Mouse (Mus musculus) heart, adult 18-20 months (tissue): Measurements from ENCODE around the gene Mgat4e. TPM values are rescaled to one million over a fixed set of nuclear protein-coding genes. Genes with fewer than 3 reads are reported as not detected.
A peak's percentile ranks its signal among the peaks of the same experiment; 100 is the strongest.
"Not testable (repeated sequence)": the region's sequence is repeated elsewhere in the genome, so short reads cannot be mapped to it uniquely, and the experiment has no call there.

Source experiments
- DNase-seq, 2 experiments: peaks; one replicate each; pipeline ENCODE4 v3.0.0; 2021 to 2022; ENCODE audit warnings: mixed read lengths in 1 of 2
- total RNA-seq, 2 experiments: library from RNA; stranded (reverse); gene quantifications; 2 replicates each; pipeline ENCODE4 v1.2.3; 2021

The Mgat4e gene
- total RNA-seq, 2 experiments from 2014 or later, result not detected

DNA sequence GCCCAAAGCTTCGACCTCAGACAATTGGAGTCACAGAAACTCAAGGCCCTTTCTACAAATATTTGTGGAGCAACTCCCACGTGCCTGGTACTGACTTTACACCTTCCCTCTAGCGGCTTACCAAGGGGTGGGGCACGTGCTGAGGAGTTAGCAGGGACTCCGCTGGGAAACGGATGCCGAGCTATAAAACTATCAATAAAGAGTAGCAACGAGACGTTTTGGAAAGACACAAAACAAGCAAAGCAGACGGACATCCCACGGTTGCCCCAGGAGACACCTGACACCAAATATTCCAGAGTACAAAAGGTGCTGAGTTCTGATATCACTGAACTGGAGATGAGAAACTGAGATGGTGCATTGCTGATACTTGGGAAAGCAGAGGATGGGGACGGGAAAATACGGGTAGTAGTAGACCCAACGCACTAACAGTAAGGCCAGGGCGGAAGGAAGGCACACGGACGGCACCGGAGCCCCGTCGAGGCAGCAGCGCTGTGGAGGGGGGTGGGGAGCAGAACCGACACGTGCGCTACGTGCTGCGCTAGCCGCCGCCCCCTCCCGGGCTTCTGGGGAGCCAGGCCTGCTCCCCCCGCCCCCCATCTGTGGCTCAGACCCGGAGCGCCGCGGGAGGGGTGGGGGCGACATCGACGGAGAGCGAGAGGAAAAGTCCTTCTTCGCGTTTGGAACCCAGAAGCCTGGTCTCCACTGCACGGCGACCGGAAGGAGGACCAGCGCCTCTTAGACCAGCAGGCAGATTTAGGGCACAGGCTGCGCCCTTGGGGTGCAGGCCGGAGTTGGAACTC lies 6.6 kb upstream of the Mgat4e start:
- peak in 1 of 2 experiments; percentile 34 for DNase-seq

- DNase-seq, result no peak
These were observed 5.9 kb upstream of the Mgat4e start for GRCm38 (mm10) chr1:134555240-134555870.

DNA sequence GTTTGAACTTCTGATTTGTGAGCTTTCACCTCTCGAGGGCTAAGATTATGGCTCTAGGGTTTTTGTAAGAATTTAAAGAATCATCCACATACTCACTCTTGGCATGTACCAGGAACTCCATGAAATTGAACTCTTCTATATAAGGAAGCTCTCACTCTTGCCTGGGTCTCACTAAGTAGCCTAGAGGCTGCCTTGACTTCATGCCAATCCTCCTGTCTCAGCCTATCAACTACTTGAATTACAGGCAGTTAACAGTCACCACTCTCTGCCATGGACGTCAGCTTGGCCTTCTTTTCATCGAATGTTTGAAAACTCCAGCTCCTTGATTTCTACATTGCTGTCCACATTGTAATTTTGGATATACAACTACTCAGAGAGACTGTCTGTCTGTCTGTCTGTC lies 2.9 kb upstream of the Mgat4e start:
- no peak for DNase-seq

DNA sequence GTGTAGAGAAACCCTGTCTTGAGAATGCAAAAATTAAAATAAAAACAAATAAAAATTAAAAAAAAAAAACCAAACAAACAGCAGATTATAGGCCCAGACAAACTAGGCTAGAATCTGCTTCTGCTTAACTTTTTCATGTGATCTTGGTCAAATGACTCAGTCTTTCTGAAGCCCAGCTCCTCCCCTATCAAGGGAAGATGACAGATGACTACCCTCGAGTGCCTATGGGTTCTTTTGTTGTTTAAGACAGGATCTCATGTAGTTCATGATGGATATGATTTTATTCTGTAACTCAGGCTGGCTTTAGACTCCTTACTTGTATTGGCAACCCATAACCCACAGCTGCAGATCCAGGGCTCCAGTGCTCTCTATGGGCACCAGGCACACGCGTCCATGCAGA lies 2.4 kb upstream of the Mgat4e start:
- no peak for DNase-seq

DNA sequence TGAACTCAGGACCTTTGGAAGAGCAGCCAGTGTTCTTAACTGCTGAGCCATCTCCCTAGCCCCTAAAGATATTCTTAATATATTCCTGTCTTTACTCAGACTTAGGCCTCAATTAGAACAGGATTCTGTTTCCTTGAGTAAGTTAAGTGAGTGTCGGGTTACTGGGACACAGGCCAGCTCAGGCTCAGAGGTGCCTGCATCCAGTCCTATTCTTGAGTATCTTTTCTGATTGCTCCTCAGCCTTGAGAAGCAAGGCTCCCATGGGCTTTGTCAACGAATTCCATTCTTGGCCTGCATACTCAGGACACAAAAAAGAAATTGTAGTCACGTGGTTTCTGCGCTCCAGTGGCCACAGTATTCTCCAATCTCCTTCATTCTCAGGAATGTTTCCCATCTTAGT lies 1.3 kb downstream of the Mgat4e start:
- DNase-seq, result peak in 1 of 2 experiments; percentile 38

DNA sequence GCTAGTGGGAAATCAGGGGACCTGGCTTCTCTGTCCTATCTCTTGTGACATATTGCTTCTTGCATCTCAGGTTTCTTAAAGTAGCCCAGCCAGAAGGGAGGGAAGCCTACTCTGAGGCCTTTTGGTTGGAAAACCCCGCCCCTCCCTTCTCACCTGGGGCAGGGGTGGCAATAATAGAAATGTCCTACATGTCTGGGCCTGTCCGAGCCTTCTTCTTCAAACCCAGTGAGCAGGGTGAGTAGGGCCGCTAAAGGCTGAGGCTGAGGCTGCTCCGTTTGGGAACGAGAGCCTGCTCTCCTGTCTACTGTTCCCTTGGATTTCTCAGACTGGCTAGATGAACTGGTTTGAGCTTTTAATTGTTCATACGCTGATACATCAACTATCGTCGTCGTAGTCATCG lies 8.9 kb downstream of the Mgat4e start:
- no peak for DNase-seq

- no peak for DNase-seq
These were observed 14.0 kb downstream of the Mgat4e start for GRCm38 (mm10) chr1:134535513-134535912.

- DNase-seq, result no peak
These were observed 14.4 kb downstream of the Mgat4e start for GRCm38 (mm10) chr1:134535054-134535453.

DNA sequence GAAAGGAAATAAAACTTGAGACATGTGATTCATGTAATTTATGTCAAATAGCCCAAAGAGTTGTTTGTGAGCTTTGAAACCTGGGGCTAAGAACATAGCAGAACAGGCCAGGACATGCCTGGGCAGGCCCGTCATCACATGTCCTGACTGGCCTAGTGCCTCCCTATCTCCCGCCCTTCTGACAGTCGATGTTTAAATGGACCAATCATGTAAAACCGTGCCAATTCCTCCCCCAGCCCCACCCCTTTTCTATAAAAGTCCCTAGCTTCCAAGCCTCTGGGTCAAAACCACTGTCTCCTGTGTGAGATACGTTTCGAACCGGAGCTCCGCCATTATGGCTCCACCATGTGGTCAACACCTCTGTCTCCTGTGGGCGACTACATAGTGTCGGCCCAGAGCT lies 15.8 kb downstream of the Mgat4e start:
- not testable (repeated sequence) for DNase-seq

DNA sequence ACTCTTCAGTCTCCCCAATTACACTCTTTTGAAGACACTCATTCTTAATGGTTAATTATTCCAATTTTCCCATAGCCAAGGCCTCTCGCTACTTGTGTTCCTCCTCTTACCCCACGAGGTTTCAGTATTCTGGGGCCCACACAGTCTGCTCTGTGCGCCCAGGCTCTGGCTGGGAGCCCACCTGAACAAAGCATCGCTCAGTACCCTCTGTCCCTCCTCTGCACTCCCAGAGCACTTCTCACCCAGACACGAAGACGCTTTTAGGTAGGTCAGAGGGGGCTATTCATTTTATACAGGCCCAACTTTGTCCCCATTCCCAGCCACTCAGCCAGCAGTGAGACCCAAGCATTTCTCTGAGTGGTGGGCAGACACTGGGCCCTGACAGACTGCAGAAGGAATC lies 18.9 kb downstream of the Mgat4e start:
- no peak for DNase-seq

GRCm38 (mm10) chr1:134526752-134527151 lies 22.7 kb downstream of the Mgat4e start:
- no peak for DNase-seq

GRCm38 (mm10) chr1:134525015-134525414 lies 24.5 kb downstream of the Mgat4e start:
- no peak for DNase-seq

GRCm38 (mm10) chr1:134524424-134524823 lies 25.1 kb downstream of the Mgat4e start:
- no peak for DNase-seq

- DNase-seq, result no peak
These were observed 27.2 kb downstream of the Mgat4e start for GRCm38 (mm10) chr1:134522325-134522724.

DNA sequence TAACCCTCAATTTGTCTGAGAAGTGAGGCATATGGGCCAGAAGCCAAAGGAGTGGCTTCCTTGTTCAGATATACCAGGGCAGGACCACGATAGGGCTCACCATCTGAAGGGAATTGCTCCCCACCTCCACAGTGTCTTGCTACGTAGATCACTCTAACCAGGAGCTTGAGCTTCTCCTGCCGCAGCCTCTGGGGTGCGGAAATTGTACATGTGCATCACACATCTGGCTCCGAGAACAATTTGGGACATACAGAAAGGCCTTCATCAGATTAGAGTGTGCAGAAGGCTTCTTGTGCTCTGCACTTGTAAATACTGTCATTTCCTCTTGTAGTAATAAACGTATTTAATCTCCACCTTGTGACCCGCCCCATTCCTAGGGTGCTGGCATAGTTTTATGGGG lies 28.3 kb downstream of the Mgat4e start:
- no peak for DNase-seq

DNA sequence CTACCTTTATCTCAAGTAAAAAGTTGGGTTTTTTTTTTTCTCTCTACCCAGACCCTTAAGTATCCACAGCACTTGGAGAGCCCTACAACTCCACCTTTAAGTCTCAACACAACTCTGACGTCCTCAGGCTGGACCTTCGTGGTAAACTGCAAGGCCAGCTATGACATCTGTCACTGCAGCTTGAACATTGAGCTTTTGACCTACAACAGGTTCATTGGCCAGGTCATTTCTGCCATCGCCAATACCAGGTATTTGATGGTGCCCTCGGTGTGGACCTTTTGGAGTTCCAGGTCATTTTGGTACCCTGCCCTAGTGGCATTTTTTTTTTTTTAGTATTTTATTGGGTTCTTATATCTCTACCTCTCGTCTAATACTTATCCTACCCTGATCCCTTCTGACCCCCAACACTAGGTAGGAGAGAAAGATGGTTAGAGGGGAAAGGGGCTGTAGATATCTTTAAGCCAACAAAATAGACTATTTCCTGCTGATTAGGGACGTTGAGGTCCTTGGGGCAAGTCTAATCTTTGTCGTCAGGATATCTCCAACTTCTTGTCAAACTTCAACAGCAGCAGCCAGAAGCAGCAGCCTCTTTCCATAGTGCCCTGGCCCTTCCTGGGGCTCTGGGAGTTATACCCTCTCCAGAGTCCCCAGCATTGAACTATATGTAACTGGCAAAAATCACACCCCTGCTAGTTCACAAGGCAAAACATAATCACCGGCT lies 29.3 kb downstream of the Mgat4e start:
- no peak for DNase-seq

DNA sequence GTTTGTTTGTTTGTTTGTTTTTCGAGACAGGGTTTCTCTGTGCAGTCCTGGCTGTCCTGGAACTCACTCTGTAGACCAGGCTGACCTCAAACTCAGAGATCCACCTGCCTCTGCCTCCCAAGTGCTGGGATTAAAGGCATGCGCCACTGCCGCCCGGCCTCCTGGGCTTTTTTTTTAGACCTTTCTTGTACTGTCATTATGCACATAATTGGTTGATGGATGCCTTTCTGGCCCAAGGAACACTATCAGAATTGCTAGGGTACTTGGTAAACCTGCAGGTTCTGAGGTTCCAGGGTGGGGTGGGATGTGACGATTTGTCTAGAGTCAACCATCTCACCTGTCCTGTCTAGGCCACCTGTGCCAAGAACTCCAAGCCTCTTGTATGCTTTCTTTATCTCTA lies 30.3 kb downstream of the Mgat4e start:
- DNase-seq, result not testable (repeated sequence)

- peak; percentile 94 for DNase-seq
These were observed 30.8 kb downstream of the Mgat4e start for GRCm38 (mm10) chr1:134518677-134519076.

DNA sequence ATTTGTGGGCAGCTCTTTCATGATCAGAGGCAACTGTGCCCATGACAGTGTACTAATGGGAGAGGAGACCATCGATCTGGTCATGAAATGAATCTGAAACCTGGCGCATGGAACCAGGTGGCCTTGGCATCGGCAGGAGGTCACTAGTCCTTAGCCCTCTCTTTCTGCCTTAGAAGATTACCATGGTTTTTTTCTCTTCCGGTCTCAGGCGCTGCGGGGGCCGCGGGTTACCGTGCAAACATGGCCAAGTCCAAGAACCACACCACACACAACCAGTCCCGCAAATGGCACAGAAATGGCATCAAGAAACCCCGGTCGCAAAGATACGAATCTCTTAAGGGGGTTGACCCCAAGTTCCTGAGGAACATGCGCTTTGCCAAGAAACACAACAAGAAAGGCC lies 31.6 kb downstream of the Mgat4e start:
- DNase-seq, result not testable (repeated sequence)

- DNase-seq, result no peak
These were observed 32.8 kb downstream of the Mgat4e start for GRCm38 (mm10) chr1:134516491-134517198.

DNA sequence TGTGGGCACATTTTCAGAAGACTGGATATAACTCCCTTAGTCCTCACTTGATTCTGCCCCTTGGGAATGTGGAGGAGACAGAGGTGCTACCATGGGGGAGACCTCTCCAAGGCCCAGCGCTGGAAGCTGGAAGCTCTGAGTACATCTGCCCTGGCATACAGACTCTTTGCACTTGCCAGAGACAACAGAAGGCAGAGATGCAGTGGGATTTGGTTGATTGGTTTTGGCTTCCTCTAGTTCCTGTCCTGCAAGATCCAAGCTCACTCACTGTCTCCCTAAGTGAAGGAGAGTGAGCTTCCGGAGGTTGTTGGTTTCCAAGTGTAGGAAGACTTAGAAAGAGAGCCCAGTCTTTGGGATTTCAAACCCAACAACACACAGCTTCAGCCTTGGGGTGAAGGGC lies 33.6 kb downstream of the Mgat4e start:
- peak in 1 of 2 experiments; percentile 23 for DNase-seq

DNA sequence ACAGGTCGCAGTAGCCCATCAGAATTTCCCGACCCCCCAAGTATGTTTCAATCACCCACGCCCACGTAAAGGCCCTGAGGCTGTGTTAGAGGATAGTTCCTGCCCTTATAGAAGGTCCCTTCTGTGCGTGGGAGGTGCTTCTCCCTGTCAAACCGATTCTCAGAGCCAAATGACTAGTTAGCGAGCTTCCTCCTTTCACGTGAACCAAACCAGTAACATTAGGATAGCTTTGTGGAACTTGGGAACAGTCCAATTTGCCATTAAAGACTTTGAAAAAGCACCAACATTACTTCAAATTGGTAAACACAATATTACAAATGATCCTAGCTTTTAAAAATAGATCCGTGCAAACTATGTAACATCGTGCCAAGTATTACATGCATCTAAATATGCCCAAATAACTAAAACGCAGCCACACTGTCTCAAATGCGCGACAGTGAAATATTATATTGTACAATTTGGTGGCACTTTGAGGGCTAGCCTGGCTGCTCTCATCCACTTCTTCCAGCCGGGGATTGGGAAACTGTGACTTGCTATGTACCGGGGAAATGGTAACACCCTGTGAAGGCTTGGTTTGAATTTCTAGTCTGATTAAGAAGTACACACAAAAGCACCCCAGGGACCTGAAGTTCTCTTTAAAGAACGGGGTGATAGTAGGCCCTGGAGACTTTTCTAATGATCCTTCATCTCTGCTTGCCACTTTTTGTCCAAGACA lies 35.4 kb downstream of the Mgat4e start:
- peak; percentile 27 to 33 for DNase-seq
